Mouse (Mus musculus) activated CD4-positive, CD25-positive, alpha-beta regulatory T cell, adult 9 weeks (primary cell): ENCODE measurements around the gene Rnpc3. TPM values are rescaled to one million over a fixed set of nuclear protein-coding genes. Genes with fewer than 3 reads are reported as not detected.

Experiments used
- polyA plus RNA-seq: library from polyadenylated mRNA; unstranded; fragments of 100-300 nt; shearing (Covaris generic); gene quantifications from one replicate; pipeline ENCODE4 v1.2.1, GENCODE M21; 2017

Rnpc3 gene
- 61.1 TPM for polyA plus RNA-seq

DNA sequence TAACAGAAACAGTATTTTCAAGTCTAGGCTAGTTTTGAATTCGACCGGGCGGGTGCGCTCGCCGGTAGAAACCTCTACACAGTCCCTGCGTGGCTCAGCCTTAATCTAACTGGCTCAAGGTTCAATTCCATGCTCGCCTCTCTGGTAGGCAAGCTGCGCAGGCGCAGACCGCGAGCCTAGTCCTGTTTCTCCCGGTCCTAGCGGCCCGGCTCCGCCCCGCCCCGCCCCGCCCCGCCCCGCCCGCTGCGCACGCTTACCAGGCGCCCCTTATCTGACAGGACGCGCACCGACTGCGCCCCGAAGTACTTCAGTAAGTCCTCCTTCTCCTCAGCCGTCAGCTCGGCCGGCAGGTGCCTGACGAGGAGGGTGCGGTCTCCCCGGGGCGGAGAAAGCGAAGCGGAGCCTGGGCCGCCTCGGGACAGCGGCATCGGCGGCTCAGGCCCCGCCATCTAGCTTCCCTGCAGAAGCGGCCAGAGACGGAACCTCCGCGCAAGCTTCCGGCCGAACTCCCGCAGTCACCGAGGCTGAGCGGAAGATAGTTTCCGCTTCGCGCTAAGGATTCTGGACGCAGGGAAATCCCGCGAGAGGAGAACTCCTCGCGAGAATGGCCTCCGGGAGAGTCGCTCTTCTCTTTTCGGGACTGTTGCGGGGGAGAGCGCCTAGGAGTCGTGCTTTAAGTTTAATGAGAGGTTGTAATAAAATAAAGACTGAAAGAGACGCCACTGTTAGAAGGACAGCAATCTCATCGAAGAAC lies at the start of gene Rnpc3:
Rnpc3 (minus strand) TSS at position 544 of the 754 bp plus-strand sequence.

DNA sequence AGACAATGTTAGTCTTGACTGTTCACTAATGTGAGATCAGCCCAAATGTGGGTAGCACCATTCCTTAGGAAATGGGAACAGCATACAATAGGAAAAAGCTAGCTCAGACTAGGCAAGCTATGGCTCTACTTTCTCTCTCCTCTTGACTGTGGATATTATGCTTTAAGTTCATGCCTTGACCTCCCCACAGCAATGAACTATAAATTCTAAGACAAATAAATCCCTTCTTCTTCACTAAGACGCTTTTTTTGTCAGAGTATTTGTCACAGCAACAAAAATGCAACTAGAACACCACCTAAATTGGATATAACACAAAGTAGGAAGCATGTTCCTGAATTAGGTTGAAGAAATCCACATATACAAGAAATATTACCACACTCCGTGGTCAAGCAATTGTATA lies 23.4 kb downstream of the Rnpc3 start, which contains the start of gene Amy1:
Amy1 (minus strand) TSS at position 101 of the 400 bp plus-strand sequence.

Other genes starting within 250 kb of the Rnpc3 start
- not detected for gene Amy2a1, start 97.7 kb downstream of the Rnpc3 start, polyA plus RNA-seq
- gene Amy1, start 23.4 kb downstream of the Rnpc3 start, polyA plus RNA-seq: not detected